Mouse (Mus musculus) MEL (cell line): ENCODE measurements around the gene E130114P18Rik. TPM values are rescaled to one million over a fixed set of nuclear protein-coding genes. Genes with fewer than 3 reads are reported as not detected.

Experiments used
- DNase-seq: peaks from one replicate; pipeline ENCODE4 v3.0.0; 2011; ENCODE audit warnings: low read depth, low spot score
- H3K27ac ChIP-seq: 2 replicates; pipeline ENCODE4 v1.5.1; 2012; ENCODE audit warnings: low read depth, mild to moderate bottlenecking, control low read depth, low read length, moderate library complexity; ENCODE audit not compliant: control insufficient read depth
- H3K27me3 ChIP-seq, 2 experiments: fragments of 150-350 bp in 1 of 2; sonication (generic) in 1 of 2; 2 replicates each; pipeline ENCODE4 v1.6.1; 2012; ENCODE audit warnings: low read length in 2 of 2, mild to moderate bottlenecking in 2 of 2, improper control_type of control experiment in 1 of 2, moderate library complexity in 1 of 2; ENCODE audit not compliant: insufficient read depth in 2 of 2, control insufficient read depth in 1 of 2
- H3K36me3 ChIP-seq, 2 experiments: 2 replicates each; pipeline ENCODE4 v1.6.1; 2012 to 2014; ENCODE audit warnings: low read length in 2 of 2, improper control_type of control experiment in 1 of 2, inconsistent platforms in 1 of 2, mild to moderate bottlenecking in 1 of 2; ENCODE audit not compliant: insufficient read depth in 2 of 2, control insufficient read depth in 1 of 2
- H3K4me1 ChIP-seq, 2 experiments: fragments of 150-350 bp in 1 of 2; sonication (generic) in 1 of 2; 2 replicates each; pipeline ENCODE4 v1.6.1; 2012; ENCODE audit warnings: low read length in 2 of 2, improper control_type of control experiment in 1 of 2, mild to moderate bottlenecking in 1 of 2; ENCODE audit not compliant: insufficient read depth in 2 of 2, control insufficient read depth in 1 of 2
- H3K4me3 ChIP-seq, 2 experiments: fragments of 150-350 bp in 1 of 2; sonication (generic) in 1 of 2; 2 replicates each; pipeline ENCODE4 v1.5.1; 2012; ENCODE audit warnings: low read depth in 2 of 2, low read length in 2 of 2, mild to moderate bottlenecking in 2 of 2, moderate library complexity in 2 of 2, control low read depth in 1 of 2, improper control_type of control experiment in 1 of 2; ENCODE audit not compliant: control insufficient read depth in 1 of 2, insufficient read depth in 1 of 2
- H3K79me2 ChIP-seq: 2 replicates; pipeline ENCODE4 v1.6.1; 2012; ENCODE audit warnings: mild to moderate bottlenecking, low read length, moderate library complexity; ENCODE audit not compliant: control insufficient read depth, poor library complexity, insufficient read depth
- H3K9ac ChIP-seq: 2 replicates; pipeline ENCODE4 v1.6.1; 2012; ENCODE audit warnings: low read depth, mild to moderate bottlenecking, control low read depth, low read length, moderate library complexity; ENCODE audit not compliant: control insufficient read depth, poor library complexity, severe bottlenecking
- H3K9me3 ChIP-seq: fragments of 150-350 bp; sonication (generic); replicated peaks from 2 replicates; pipeline ENCODE4 v1.6.1; 2012; ENCODE audit warnings: mild to moderate bottlenecking, low read length, improper control_type of control experiment, moderate library complexity; ENCODE audit not compliant: insufficient read depth
- CHD1 ChIP-seq: IDR thresholded peaks from 2 replicates; pipeline ENCODE4 v1.6.1; 2012; ENCODE audit warnings: low read depth, mild to moderate bottlenecking, inconsistent platforms, low read length, improper control_type of control experiment
- CTCF ChIP-seq, 3 experiments: IDR thresholded peaks in 2 of 3; conservative IDR thresholded peaks in 1 of 3; 2 replicates each; pipeline ENCODE4 v1.5.1; 2011 to 2012; ENCODE audit warnings: low read length in 3 of 3, low read depth in 2 of 3, mild to moderate bottlenecking in 2 of 3, improper control_type of control experiment in 1 of 3, inconsistent platforms in 1 of 3, mixed read lengths in 1 of 3, moderate library complexity in 1 of 3; ENCODE audit not compliant: control insufficient read depth in 1 of 3, insufficient read depth in 1 of 3, poor library complexity in 1 of 3, severe bottlenecking in 1 of 3
- ELF1 ChIP-seq: IDR thresholded peaks from 2 replicates; pipeline ENCODE4 v1.6.1; 2014; ENCODE audit warnings: low read depth, mild to moderate bottlenecking, inconsistent platforms, low read length, improper control_type of control experiment, moderate library complexity
- EP300 ChIP-seq, 2 experiments: IDR thresholded peaks; 2 replicates each; pipeline ENCODE4 v1.6.1; 2011; ENCODE audit warnings: improper control_type of control experiment in 2 of 2, low read length in 2 of 2, low read depth in 1 of 2, mild to moderate bottlenecking in 1 of 2
- ETS1 ChIP-seq: IDR thresholded peaks from 2 replicates; pipeline ENCODE4 v1.6.1; 2012; ENCODE audit warnings: low read depth, mild to moderate bottlenecking, inconsistent platforms, low read length, improper control_type of control experiment, moderate library complexity
- GATA1 ChIP-seq: IDR thresholded peaks from 2 replicates; pipeline ENCODE4 v1.6.1; 2011; ENCODE audit warnings: low read depth, low read length, improper control_type of control experiment
- MAX ChIP-seq: IDR thresholded peaks from 2 replicates; pipeline ENCODE4 v1.6.1; 2011; ENCODE audit warnings: low read length, improper control_type of control experiment
- MXI1 ChIP-seq: IDR thresholded peaks from 2 replicates; pipeline ENCODE4 v1.6.1; 2011; ENCODE audit warnings: mild to moderate bottlenecking, low read depth, low read length, improper control_type of control experiment
- MYB ChIP-seq: IDR thresholded peaks from 2 replicates; pipeline ENCODE4 v1.6.1; 2011; ENCODE audit warnings: mild to moderate bottlenecking, low read depth, low read length, improper control_type of control experiment
- NRF1 ChIP-seq: IDR thresholded peaks from 2 replicates; pipeline ENCODE4 v1.6.1; 2014; ENCODE audit warnings: low read depth, mild to moderate bottlenecking, inconsistent platforms, low read length, improper control_type of control experiment, moderate library complexity; ENCODE audit not compliant: poor library complexity, insufficient read depth, severe bottlenecking
- POLR2A ChIP-seq, 2 experiments: IDR thresholded peaks; 2 replicates each; pipeline ENCODE4 v1.6.1; 2011 to 2012; ENCODE audit warnings: low read length in 2 of 2, mild to moderate bottlenecking in 2 of 2, control low read depth in 1 of 2, improper control_type of control experiment in 1 of 2, low read depth in 1 of 2, moderate library complexity in 1 of 2; ENCODE audit not compliant: control insufficient read depth in 1 of 2, insufficient read depth in 1 of 2, poor library complexity in 1 of 2
- POLR2AphosphoS5 ChIP-seq: IDR thresholded peaks from 2 replicates; pipeline ENCODE4 v1.6.1; 2012; ENCODE audit warnings: low read depth, borderline replicate concordance, mild to moderate bottlenecking, inconsistent platforms, low read length, moderate library complexity, mixed read lengths
- RAD21 ChIP-seq: IDR thresholded peaks from 2 replicates; pipeline ENCODE4 v1.6.1; 2011; ENCODE audit warnings: mild to moderate bottlenecking, low read depth, low read length, improper control_type of control experiment
- RCOR1 ChIP-seq: IDR thresholded peaks from 2 replicates; pipeline ENCODE4 v1.6.1; 2012; ENCODE audit warnings: low read depth, mild to moderate bottlenecking, inconsistent platforms, low read length, improper control_type of control experiment
- SIN3A ChIP-seq: IDR thresholded peaks from 2 replicates; pipeline ENCODE4 v1.6.1; 2012; ENCODE audit warnings: low read length, improper control_type of control experiment, inconsistent platforms
- polyA plus RNA-seq, 2 experiments: library from polyadenylated mRNA; stranded (reverse) in 1 of 2; unstranded in 1 of 2; fragments of >175 nt in 1 of 2; fragments of >200 nt in 1 of 2; gene quantifications; 2 replicates each; pipeline versions ENCODE4 v1.2.1 to v1.2.4; 2012; ENCODE audit warnings: low replicate concordance in 2 of 2, low read depth in 1 of 2; ENCODE audit not compliant: insufficient read length in 2 of 2, insufficient read depth in 1 of 2, missing spikeins in 1 of 2
- total RNA-seq: library from RNA; depleted of rRNA; stranded (reverse); fragments of 300-350 nt; gene quantifications from 2 replicates; pipeline ENCODE4 v1.2.3, GENCODE M21; 2012

Gene E130114P18Rik
- total and polyA plus RNA-seq, 3 experiments = not detected

DNA sequence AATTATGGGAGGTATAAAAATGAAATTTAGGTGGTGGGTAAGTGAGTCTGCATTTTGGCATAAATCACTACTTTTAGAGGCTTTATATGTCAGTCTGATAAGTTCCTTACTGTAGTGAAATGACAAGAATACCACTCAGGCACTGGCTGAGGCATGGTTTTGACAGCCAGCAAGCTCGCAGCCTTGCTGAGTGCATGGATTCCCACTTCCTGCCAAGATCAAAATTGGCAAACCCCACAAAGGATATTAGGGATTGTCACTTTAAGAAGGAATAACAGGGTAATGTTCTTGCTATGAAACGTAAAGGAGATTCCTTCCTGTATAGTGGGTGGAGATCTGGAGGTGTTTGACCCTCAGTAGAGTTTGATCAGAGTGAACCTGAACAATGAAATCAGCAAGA is 27.4 kb upstream of the E130114P18Rik start:
- no peaks in the 10 kb centered on the region for H3K9me3 ChIP-seq
- no peak overlapping the region for H3K9ac ChIP-seq
- H3K4me1 ChIP-seq = peaks cover 30 to 43% of the 10 kb centered on the region in 2 experiments
- H3K79me2 ChIP-seq = peaks cover 40% of the 10 kb centered on the region
- H3K36me3 ChIP-seq = peaks cover 41 to 66% of the 10 kb centered on the region in 2 experiments
- TF ChIP-seq POLR2A (IDR thresholded peaks at IDR 0.05; ENCODE audit: control insufficient read depth in 1 of 2, insufficient read depth in 1 of 2, low read depth in 1 of 2, low read length in 2 of 2, poor library complexity in 1 of 2) = no peak
- no peak for TF ChIP-seq MXI1
- TF ChIP-seq, all 39 proteins: peak for 0
- DNase-seq = no peak
- Histone ChIP-seq H3K4me3 (no peak overlapping the region), H3K27me3 (no peaks in the 10 kb centered on the region), H3K27ac (peak overlapping the region; percentile 14; the same call in 1 of the 2 replicates)

DNA sequence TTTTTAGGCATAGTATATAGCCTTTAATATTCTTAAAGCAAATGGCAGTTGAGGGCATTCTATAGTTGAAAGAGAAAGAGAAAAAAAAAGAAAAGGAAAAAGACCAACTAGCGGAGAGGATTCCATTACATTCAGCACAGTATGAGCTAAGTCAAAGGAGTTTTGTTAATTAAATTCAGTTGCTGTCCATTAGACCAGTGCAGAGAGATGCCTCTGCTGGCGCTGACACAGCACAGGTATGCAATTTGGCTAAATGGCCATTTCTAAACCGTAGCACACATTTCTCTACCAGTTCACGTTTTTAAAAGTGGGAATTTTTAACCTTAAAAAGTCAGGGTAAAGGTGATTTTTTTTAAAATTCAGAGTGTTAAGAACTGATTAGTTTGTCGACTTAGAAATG is 26.8 kb upstream of the E130114P18Rik start:
- Histone ChIP-seq H3K27me3 (no peaks in the 10 kb centered on the region), H3K27ac (no peak overlapping the region), H3K9me3 (no peaks in the 10 kb centered on the region), H3K4me1 (peaks cover 28 to 40% of the 10 kb centered on the region in 2 experiments), H3K36me3 (peaks cover 41 to 61% of the 10 kb centered on the region in 2 experiments), H3K9ac (no peak overlapping the region), H3K4me3 (no peak overlapping the region), H3K79me2 (peaks cover 45% of the 10 kb centered on the region)
- DNase-seq = no peak
- no peak for TF ChIP-seq MAX
- no peak for TF ChIP-seq ELF1
- TF ChIP-seq NRF1 = no peak

DNA sequence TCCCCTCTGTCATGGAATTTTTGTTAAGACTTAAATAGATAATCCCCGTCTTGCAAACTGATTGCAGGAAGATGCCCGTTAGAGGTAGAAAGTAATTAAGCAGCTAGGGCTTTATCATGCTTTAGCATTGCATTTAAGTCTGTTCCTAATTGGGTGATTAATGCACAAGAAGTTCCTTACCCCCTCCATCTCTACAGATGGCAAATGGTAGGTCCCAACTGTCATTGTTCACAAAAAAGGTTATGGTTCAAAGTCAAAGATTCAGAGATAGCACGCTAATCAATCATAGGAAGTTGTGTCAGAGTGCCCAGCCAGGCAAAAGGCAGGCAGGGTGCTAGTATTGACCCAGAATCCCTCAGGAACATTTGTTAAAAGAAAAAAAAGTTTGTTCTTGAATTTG is 25.9 kb upstream of the E130114P18Rik start:
- no peaks in the 10 kb centered on the region for H3K27me3 ChIP-seq
- no peak for TF ChIP-seq CTCF (IDR thresholded peaks at IDR 0.05 in 2 of 3, conservative IDR thresholded peaks at IDR 0.05 in 1 of 3; ENCODE audit: control insufficient read depth in 1 of 3, insufficient read depth in 1 of 3, low read depth in 2 of 3, low read length in 3 of 3, poor library complexity in 1 of 3, severe bottlenecking in 1 of 3)
- TF ChIP-seq ETS1 = peak; percentile 52; the same call in 1 of the 2 replicates
- TF ChIP-seq RCOR1 = peak; percentile 51; the same call in 1 of the 2 replicates
- peak; percentile 15; the same call in 1 of the 2 replicates for TF ChIP-seq ELF1
- TF ChIP-seq POLR2AphosphoS5 = no peak
- TF ChIP-seq EP300 (IDR thresholded peaks at IDR 0.05; ENCODE audit: low read depth in 1 of 2, low read length in 2 of 2) = peak in 1 of 2 experiments; percentile 86; a peak in 2 of 4 replicates
- 0 out of 2 replicates have a peak, but pooled peaks have one; percentile 34 for TF ChIP-seq CHD1
- TF ChIP-seq GATA1 = peak; percentile 49
- peak; percentile 49; the same call in 1 of the 2 replicates for TF ChIP-seq SIN3A
- TF ChIP-seq MYB = peak; percentile 82; the same call in 1 of the 2 replicates
- no peak for TF ChIP-seq RAD21
- H3K79me2 ChIP-seq = peaks cover 47% of the 10 kb centered on the region
- peak overlapping the region; percentile 64 for H3K27ac ChIP-seq
- no peaks in the 10 kb centered on the region for H3K9me3 ChIP-seq
- peak; percentile 57 for DNase-seq
- H3K4me1 ChIP-seq = peaks cover 19 to 34% of the 10 kb centered on the region in 2 experiments
- H3K9ac ChIP-seq = no peak overlapping the region
- peaks cover 44 to 55% of the 10 kb centered on the region in 2 experiments for H3K36me3 ChIP-seq
- H3K4me3 ChIP-seq = no peak overlapping the region
